Mouse (Mus musculus) cerebellum, adult (tissue): ENCODE results near the gene Gm20388.
A peak's percentile ranks its signal among the peaks of the same experiment; 100 is the strongest.
"Not testable (repeated sequence)": the region's sequence is repeated elsewhere in the genome, so short reads cannot be mapped to it uniquely, and the experiment has no call there.

Experiments
- ATAC-seq: cut with Nextera tagmentation; 2 replicates; pipeline ENCODE4 v1.9.2; 2017; ENCODE audit warnings: mild to moderate bottlenecking, moderate library complexity, mixed read lengths; ENCODE audit not compliant: insufficient number of reproducible peaks, low FRiP score, low TSS enrichment

The Gm20388 gene

GRCm38 (mm10) chr8:120318476-120318991 is 407.9 kb downstream of the Gm20388 start:
- ATAC-seq = no peak

- ATAC-seq = peak; percentile 49; the same call in 1 of the 2 replicates
These were observed 408.8 kb downstream of the Gm20388 start for GRCm38 (mm10) chr8:120319449-120319848.

GRCm38 (mm10) chr8:120320146-120320545 is 409.5 kb downstream of the Gm20388 start:
- ATAC-seq = no peak

GRCm38 (mm10) chr8:120321724-120322123 is 411.1 kb downstream of the Gm20388 start:
- ATAC-seq = no peak

GRCm38 (mm10) chr8:120322956-120323448 is 412.4 kb downstream of the Gm20388 start:
- no peak for ATAC-seq

GRCm38 (mm10) chr8:120324555-120324954 is 413.9 kb downstream of the Gm20388 start:
- no peak for ATAC-seq

- ATAC-seq = no peak
These were observed 414.6 kb downstream of the Gm20388 start for GRCm38 (mm10) chr8:120325172-120325767.

GRCm38 (mm10) chr8:120327131-120327554 is 416.5 kb downstream of the Gm20388 start:
- no peak for ATAC-seq

- ATAC-seq = no peak
These were observed 417.9 kb downstream of the Gm20388 start for GRCm38 (mm10) chr8:120328361-120329022.

- ATAC-seq = no peak
These were observed 418.5 kb downstream of the Gm20388 start for GRCm38 (mm10) chr8:120329030-120329748.

- ATAC-seq = no peak
These were observed 420.4 kb downstream of the Gm20388 start for GRCm38 (mm10) chr8:120331027-120331426.

- ATAC-seq = no peak
These were observed 422.0 kb downstream of the Gm20388 start for GRCm38 (mm10) chr8:120332379-120333229.

GRCm38 (mm10) chr8:120333681-120334080 is 423.0 kb downstream of the Gm20388 start:
- no peak for ATAC-seq

GRCm38 (mm10) chr8:120334261-120334660 is 423.6 kb downstream of the Gm20388 start:
- ATAC-seq = not testable (repeated sequence)

- ATAC-seq = no peak
These were observed 424.2 kb downstream of the Gm20388 start for GRCm38 (mm10) chr8:120334878-120335261.

GRCm38 (mm10) chr8:120335262-120336086 is 424.8 kb downstream of the Gm20388 start:
- 0 out of 2 replicates have a peak, but pooled peaks have one; percentile 32 for ATAC-seq

- 0 out of 2 replicates have a peak, but pooled peaks have one; percentile 51 for ATAC-seq
These were observed 425.4 kb downstream of the Gm20388 start for GRCm38 (mm10) chr8:120336087-120336380.

GRCm38 (mm10) chr8:120336909-120337555 is 426.4 kb downstream of the Gm20388 start:
- ATAC-seq = no peak

- ATAC-seq = no peak
These were observed 427.0 kb downstream of the Gm20388 start for GRCm38 (mm10) chr8:120337627-120338026.
